Mouse (Mus musculus) gastrocnemius, postnatal 25 days (tissue): Measurements from ENCODE around the gene Vmn1r82. TPM values are rescaled to one million over a fixed set of nuclear protein-coding genes. Genes with fewer than 3 reads are reported as not detected.

ENCODE experiments used
- DNase-seq: peaks from one replicate; pipeline ENCODE4 v3.0.0; 2022
- long read RNA-seq, 2 experiments: library from polyadenylated mRNA; stranded (forward); transcript quantifications; one replicate each; pipeline ENCODE4 v2.0.0; 2021
- total RNA-seq, 2 experiments: library from RNA; stranded (reverse); gene quantifications; 1 replicate in 1 of 2; 2 replicates in 1 of 2; pipeline ENCODE4 v1.2.3; 2021

Gene Vmn1r82
- total RNA-seq = not detected
- long read RNA-seq, experiment 1 = 0 reads
- long read RNA-seq, experiment 2 = 0 reads

GRCm38 (mm10) chr7:12300130-12300529 is at the start of gene Vmn1r82:
Gene Vmn1r82 (plus strand): TSS chr7:12300430.
- DNase-seq = no peak

- DNase-seq = no peak
Observed at GRCm38 (mm10) chr7:12268169-12268568, 32.1 kb upstream of the Vmn1r82 start, which contains the start of gene Vmn1r81. Gene Vmn1r81 (minus strand): TSS chr7:12268269.

DNA sequence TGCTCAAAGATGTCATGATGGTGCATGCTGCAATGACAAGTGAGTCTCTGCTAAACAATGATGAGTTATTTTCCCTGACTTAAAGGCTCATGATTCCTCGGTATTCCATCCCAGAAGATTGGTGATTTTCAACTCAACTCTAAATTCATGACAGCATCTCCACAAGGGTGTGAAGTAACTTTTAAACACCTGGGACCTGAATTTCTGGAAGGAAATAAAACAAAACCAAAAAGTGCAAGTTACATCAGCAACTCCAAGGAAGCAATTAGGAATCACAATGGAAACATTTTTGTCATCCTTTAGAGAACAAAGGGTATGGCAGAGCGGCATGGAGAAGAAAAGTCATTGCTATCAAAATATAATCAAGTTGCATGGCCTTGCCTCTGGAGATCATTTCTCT is 29.2 kb downstream of the Vmn1r82 start, which contains the start of gene Vmn1r83:
Vmn1r83 (minus strand) TSS at position 101 of the 400 bp plus-strand sequence.
- DNase-seq = no peak

Other genes with a start within 250 kb of the Vmn1r82 start
- gene Vmn1r78, start 150.2 kb upstream of the Vmn1r82 start, total RNA-seq = not detected
- gene Vmn1r79, start 129.2 kb upstream of the Vmn1r82 start, total RNA-seq = not detected
- not detected for gene Vmn1r80, start 111.1 kb upstream of the Vmn1r82 start, total RNA-seq
- gene Vmn1r81, start 32.2 kb upstream of the Vmn1r82 start, total RNA-seq = not detected
- not detected for gene Vmn1r83, start 29.1 kb downstream of the Vmn1r82 start, total RNA-seq
- not detected for gene Vmn1r84, start 68.8 kb downstream of the Vmn1r82 start, total RNA-seq
- gene Zfp551, start 122.3 kb downstream of the Vmn1r82 start, total RNA-seq = 1 to 10 TPM; 1.9 to 2.2 TPM
- gene Zfp606, start 177.9 kb downstream of the Vmn1r82 start, total RNA-seq = 1 to 10 TPM; 5.0 to 5.8 TPM
- gene 2900092C05Rik, start 212.1 kb downstream of the Vmn1r82 start, total RNA-seq = not detected